Mouse (Mus musculus): Measurements from ENCODE around the gene Skiv2l. TPM values are rescaled to one million over a fixed set of nuclear protein-coding genes. Genes with fewer than 3 reads are reported as not detected.
"Not testable (repeated sequence)": the region's sequence is repeated elsewhere in the genome, so short reads cannot be mapped to it uniquely, and the experiment has no call there.

Skiv2l gene
- polyA plus RNA-seq, 1 experiment from 2014 or later, result 49.9 TPM

DNA sequence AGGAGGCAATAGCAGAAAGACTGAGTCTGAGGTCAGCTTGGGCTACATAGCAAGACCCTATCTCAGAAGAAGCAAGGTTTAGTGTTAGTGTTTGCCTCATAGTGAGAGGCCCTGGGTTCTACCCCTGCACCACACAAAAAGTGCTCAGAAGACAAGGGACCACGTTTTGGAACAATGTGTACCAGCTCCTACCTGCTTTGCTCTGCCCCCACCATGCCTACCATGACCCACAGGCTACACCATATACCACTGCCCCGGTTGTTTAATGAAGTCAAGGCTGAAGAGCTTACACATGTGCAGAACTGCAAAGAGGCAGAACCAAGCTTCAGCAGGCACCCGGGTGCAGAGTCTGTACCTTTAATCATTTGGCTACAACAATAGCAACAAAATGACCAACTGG, 42.8 kb downstream of the Skiv2l start:
- Histone ChIP-seq H3K36me3 (ENCODE audit: control insufficient read depth, insufficient read depth, low read length) (no peaks in the 10 kb centered on the region), H3K9me3 (ENCODE audit: control insufficient read depth, low read length) (peaks cover 5% of the 10 kb centered on the region), H3K9ac (ENCODE audit: low read length) (no peak overlapping the region), H3K4me2 (ENCODE audit: low read depth, low read length) (no peak overlapping the region), H3K27ac (ENCODE audit: low read length) (no peak overlapping the region), H3K4me1 (replicated peaks; ENCODE audit: control insufficient read depth, insufficient read depth, low read length) (no peaks in the 10 kb centered on the region), H3K27me3 (ENCODE audit: control insufficient read depth, insufficient read depth, low read depth, low read length) (no peaks in the 10 kb centered on the region), H3K4me3 (ENCODE audit: low read length) (no peak overlapping the region)
- 58% methylated on average over 3 of the region's 3 CpGs for WGBS
- ATAC-seq (ENCODE audit: low read depth), result no peak

GRCm38 (mm10) chr17:34804871-34805562, 45.0 kb downstream of the Skiv2l start:
- Histone ChIP-seq H3K36me3 (ENCODE audit: control insufficient read depth, insufficient read depth, low read length) (no peaks in the 10 kb centered on the region), H3K9me3 (ENCODE audit: control insufficient read depth, low read length) (peaks cover 5% of the 10 kb centered on the region), H3K4me3 (ENCODE audit: low read length) (no peak overlapping the region), H3K27ac (ENCODE audit: low read length) (no peak overlapping the region), H3K9ac (ENCODE audit: low read length) (no peak overlapping the region), H3K4me2 (ENCODE audit: low read depth, low read length) (no peak overlapping the region), H3K27me3 (ENCODE audit: control insufficient read depth, insufficient read depth, low read depth, low read length) (no peaks in the 10 kb centered on the region), H3K4me1 (replicated peaks; ENCODE audit: control insufficient read depth, insufficient read depth, low read length) (no peaks in the 10 kb centered on the region)
- 72% methylated on average over 6 of the region's 6 CpGs for WGBS
- ATAC-seq (ENCODE audit: low read depth), result no peak

DNA sequence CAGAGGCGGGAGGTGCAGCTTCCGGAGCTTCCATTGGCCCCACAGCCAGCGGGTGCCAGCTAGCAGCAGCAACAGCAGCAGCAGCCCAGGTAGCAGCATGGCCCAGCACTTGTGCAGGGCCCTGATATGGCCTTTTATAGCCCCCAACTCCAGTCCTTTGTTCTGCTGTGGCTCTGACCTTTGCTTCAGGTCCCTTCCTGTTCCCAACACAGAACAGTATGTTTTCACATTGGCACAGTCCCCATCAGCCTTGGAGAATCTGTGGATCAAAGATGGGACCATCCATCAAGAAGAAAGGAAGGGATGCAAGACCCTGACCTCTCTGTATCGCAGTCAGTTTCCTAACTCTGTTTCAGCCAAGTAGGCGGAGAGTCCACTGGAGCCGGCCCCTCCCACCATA, 45.7 kb downstream of the Skiv2l start, which contains the start of gene Cyp21a1:
Gene Cyp21a1, minus strand, starts transcription at position 261 of the 400 bp plus-strand sequence.
- not testable (repeated sequence) for H3K4me2 ChIP-seq (ENCODE audit: low read depth, low read length); H3K9ac ChIP-seq (ENCODE audit: low read length); H3K9me3 ChIP-seq (ENCODE audit: control insufficient read depth, low read length); H3K4me3 ChIP-seq (ENCODE audit: low read length); H3K27me3 ChIP-seq (ENCODE audit: control insufficient read depth, insufficient read depth, low read depth, low read length); H3K27ac ChIP-seq (ENCODE audit: low read length); ATAC-seq (ENCODE audit: low read depth); H3K4me1 ChIP-seq (replicated peaks; ENCODE audit: control insufficient read depth, insufficient read depth, low read length); H3K36me3 ChIP-seq (ENCODE audit: control insufficient read depth, insufficient read depth, low read length)
- 77% methylated on average over 4 of the region's 6 CpGs for WGBS

GRCm38 (mm10) chr17:34803367-34803766, 46.6 kb downstream of the Skiv2l start:
- H3K9ac ChIP-seq (ENCODE audit: low read length); H3K4me3 ChIP-seq (ENCODE audit: low read length): not testable (repeated sequence)
- 90% methylated on average over 6 of the region's 6 CpGs for WGBS

GRCm38 (mm10) chr17:34802756-34803155, 47.3 kb downstream of the Skiv2l start:
- not testable (repeated sequence) for H3K36me3 ChIP-seq (ENCODE audit: control insufficient read depth, insufficient read depth, low read length); H3K27ac ChIP-seq (ENCODE audit: low read length); ATAC-seq (ENCODE audit: low read depth); H3K9me3 ChIP-seq (ENCODE audit: control insufficient read depth, low read length); H3K9ac ChIP-seq (ENCODE audit: low read length); H3K4me2 ChIP-seq (ENCODE audit: low read depth, low read length); H3K4me3 ChIP-seq (ENCODE audit: low read length); H3K4me1 ChIP-seq (replicated peaks; ENCODE audit: control insufficient read depth, insufficient read depth, low read length); H3K27me3 ChIP-seq (ENCODE audit: control insufficient read depth, insufficient read depth, low read depth, low read length)
- 91% methylated on average over 9 of the region's 9 CpGs for WGBS

More at GRCm38 (mm10) chr17:34803367-34803766, 46.6 kb downstream of the Skiv2l start:
- H3K4me2 ChIP-seq (ENCODE audit: low read depth, low read length); H3K27ac ChIP-seq (ENCODE audit: low read length); H3K36me3 ChIP-seq (ENCODE audit: control insufficient read depth, insufficient read depth, low read length); H3K4me1 ChIP-seq (replicated peaks; ENCODE audit: control insufficient read depth, insufficient read depth, low read length); H3K9me3 ChIP-seq (ENCODE audit: control insufficient read depth, low read length); ATAC-seq (ENCODE audit: low read depth); H3K27me3 ChIP-seq (ENCODE audit: control insufficient read depth, insufficient read depth, low read depth, low read length): not testable (repeated sequence)

DNA sequence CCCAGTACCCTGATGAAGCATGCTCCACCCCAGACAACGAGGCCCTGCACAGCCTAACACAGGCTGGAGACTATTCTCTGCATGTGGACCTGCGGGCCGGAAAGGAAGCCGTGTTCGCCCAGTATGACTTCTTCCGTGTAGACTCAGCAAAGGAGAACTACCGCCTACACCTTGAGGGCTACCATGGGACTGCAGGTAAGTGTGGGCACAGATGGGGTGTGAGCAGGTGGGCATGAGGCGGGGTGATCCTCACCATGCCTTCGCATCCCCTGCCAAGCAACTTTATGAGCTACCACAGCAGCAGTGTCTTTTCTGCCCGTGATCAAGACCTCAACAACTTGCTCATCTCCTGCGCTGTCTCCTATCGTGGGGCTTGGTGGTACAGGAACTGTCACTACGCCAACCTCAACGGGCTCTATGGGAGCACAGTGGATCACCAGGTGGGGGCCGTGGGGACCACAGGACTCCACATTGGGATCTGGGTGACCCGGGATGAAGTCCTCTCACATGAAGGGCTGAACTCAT, 49.2 kb downstream of the Skiv2l start:
- H3K4me3 ChIP-seq (ENCODE audit: low read length); H3K36me3 ChIP-seq (ENCODE audit: control insufficient read depth, insufficient read depth, low read length); H3K27ac ChIP-seq (ENCODE audit: low read length); H3K4me1 ChIP-seq (replicated peaks; ENCODE audit: control insufficient read depth, insufficient read depth, low read length); H3K9me3 ChIP-seq (ENCODE audit: control insufficient read depth, low read length); ATAC-seq (ENCODE audit: low read depth); H3K4me2 ChIP-seq (ENCODE audit: low read depth, low read length); H3K9ac ChIP-seq (ENCODE audit: low read length); H3K27me3 ChIP-seq (ENCODE audit: control insufficient read depth, insufficient read depth, low read depth, low read length): not testable (repeated sequence)
- WGBS, result 91% methylated on average over 16 of the region's 16 CpGs

GRCm38 (mm10) chr17:34799531-34799925, 50.5 kb downstream of the Skiv2l start:
- ATAC-seq (ENCODE audit: low read depth), result no peak
- no peak overlapping the region for H3K27ac ChIP-seq (ENCODE audit: low read length)
- H3K4me1 ChIP-seq (replicated peaks; ENCODE audit: control insufficient read depth, insufficient read depth, low read length), result no peaks in the 10 kb centered on the region
- no peak overlapping the region for H3K4me2 ChIP-seq (ENCODE audit: low read depth, low read length)
- no peaks in the 10 kb centered on the region for H3K36me3 ChIP-seq (ENCODE audit: control insufficient read depth, insufficient read depth, low read length)
- no peak overlapping the region for H3K4me3 ChIP-seq (ENCODE audit: low read length)
- no peaks in the 10 kb centered on the region for H3K9me3 ChIP-seq (ENCODE audit: control insufficient read depth, low read length)
- no peak overlapping the region for H3K9ac ChIP-seq (ENCODE audit: low read length)
- 91% methylated on average over 4 of the region's 4 CpGs for WGBS
- H3K27me3 ChIP-seq (ENCODE audit: control insufficient read depth, insufficient read depth, low read depth, low read length), result no peaks in the 10 kb centered on the region

DNA sequence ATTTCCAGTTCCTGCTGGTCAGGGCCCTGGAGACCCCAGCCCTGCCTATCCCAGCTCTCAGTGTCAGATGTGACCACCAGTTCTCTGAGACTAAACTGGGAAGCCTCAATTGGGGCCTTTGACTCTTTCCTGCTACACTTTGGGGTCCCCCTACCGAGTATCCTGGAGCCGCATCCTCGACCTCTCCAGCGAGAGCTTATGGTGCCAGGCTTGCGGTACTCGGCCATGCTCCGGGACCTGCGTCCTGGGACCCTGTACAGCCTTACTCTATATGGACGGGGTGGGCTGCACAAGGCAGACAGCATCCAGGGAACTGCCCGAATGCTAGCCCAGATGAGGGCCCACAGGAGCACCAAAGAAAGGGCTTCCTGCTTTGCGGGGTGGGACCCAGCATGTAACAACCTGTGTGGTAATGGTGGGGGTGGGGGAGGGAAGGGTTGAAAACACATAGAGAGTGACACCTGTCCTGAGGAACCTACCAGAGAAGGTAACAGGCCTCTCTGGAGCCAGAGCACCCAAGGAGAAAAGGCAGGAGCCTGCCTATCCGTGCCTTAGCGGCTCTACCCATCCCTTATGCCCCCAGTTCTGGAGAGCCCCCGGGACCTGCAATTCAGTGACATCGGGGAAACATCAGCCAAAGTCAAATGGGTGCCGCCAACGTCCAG, 51.0 kb downstream of the Skiv2l start:
- H3K9me3 ChIP-seq (ENCODE audit: control insufficient read depth, low read length), result no peaks in the 10 kb centered on the region
- H3K4me3 ChIP-seq (ENCODE audit: low read length), result no peak overlapping the region
- no peak for ATAC-seq (ENCODE audit: low read depth)
- no peaks in the 10 kb centered on the region for H3K4me1 ChIP-seq (replicated peaks; ENCODE audit: control insufficient read depth, insufficient read depth, low read length)
- H3K36me3 ChIP-seq (ENCODE audit: control insufficient read depth, insufficient read depth, low read length), result no peaks in the 10 kb centered on the region
- no peak overlapping the region for H3K9ac ChIP-seq (ENCODE audit: low read length)
- H3K27ac ChIP-seq (ENCODE audit: low read length), result no peak overlapping the region
- 85% methylated on average over 14 of the region's 17 CpGs for WGBS
- H3K27me3 ChIP-seq (ENCODE audit: control insufficient read depth, insufficient read depth, low read depth, low read length), result no peaks in the 10 kb centered on the region
- no peak overlapping the region for H3K4me2 ChIP-seq (ENCODE audit: low read depth, low read length)

GRCm38 (mm10) chr17:34798071-34798470, 51.9 kb downstream of the Skiv2l start:
- not testable (repeated sequence) for H3K4me1 ChIP-seq (replicated peaks; ENCODE audit: control insufficient read depth, insufficient read depth, low read length); H3K27me3 ChIP-seq (ENCODE audit: control insufficient read depth, insufficient read depth, low read depth, low read length); H3K9me3 ChIP-seq (ENCODE audit: control insufficient read depth, low read length); H3K4me2 ChIP-seq (ENCODE audit: low read depth, low read length); H3K36me3 ChIP-seq (ENCODE audit: control insufficient read depth, insufficient read depth, low read length); ATAC-seq (ENCODE audit: low read depth); H3K4me3 ChIP-seq (ENCODE audit: low read length); H3K9ac ChIP-seq (ENCODE audit: low read length); H3K27ac ChIP-seq (ENCODE audit: low read length)
- WGBS, result 75% methylated on average over 7 of the region's 7 CpGs

All from lung, embryonic 16.5 days (tissue).